Mouse (Mus musculus) neural tube, embryonic 15.5 days (tissue): ENCODE data around the gene Ggn. TPM values are rescaled to one million over a fixed set of nuclear protein-coding genes. Genes with fewer than 3 reads are reported as not detected.

Experiments
- ATAC-seq: fragments of 200-750 bp; cut with Nextera tagmentation; 2 replicates; pipeline ENCODE4 v1.8.0; 2017; ENCODE audit warnings: mild to moderate bottlenecking, moderate TSS enrichment, moderate library complexity; ENCODE audit not compliant: low FRiP score
- H3K27ac ChIP-seq: fragments of 300-500 bp; sonication (generic); replicated peaks from 2 replicates; pipeline ENCODE4 v1.5.1; 2015; ENCODE audit warnings: mild to moderate bottlenecking, inconsistent platforms
- H3K27me3 ChIP-seq: fragments of 300-500 bp; sonication (generic); replicated peaks from 2 replicates; pipeline ENCODE4 v1.6.1; 2015; ENCODE audit warnings: inconsistent platforms
- H3K36me3 ChIP-seq: fragments of 300-500 bp; sonication (generic); 2 replicates; pipeline ENCODE4 v1.6.1; 2015; ENCODE audit warnings: inconsistent platforms
- H3K4me1 ChIP-seq: fragments of 300-500 bp; sonication (generic); 2 replicates; pipeline ENCODE4 v1.6.1; 2015; ENCODE audit warnings: inconsistent platforms
- H3K4me2 ChIP-seq: fragments of 300-500 bp; sonication (generic); 2 replicates; pipeline ENCODE4 v1.6.1; 2015; ENCODE audit warnings: inconsistent platforms, mild to moderate bottlenecking, moderate library complexity
- H3K4me3 ChIP-seq: fragments of 300-500 bp; sonication (generic); replicated peaks from 2 replicates; pipeline ENCODE4 v1.5.1; 2015; ENCODE audit warnings: mild to moderate bottlenecking, inconsistent platforms
- H3K9ac ChIP-seq: fragments of 300-500 bp; sonication (generic); replicated peaks from 2 replicates; pipeline ENCODE4 v1.6.1; 2015; ENCODE audit warnings: mild to moderate bottlenecking, inconsistent platforms
- H3K9me3 ChIP-seq: fragments of 300-500 bp; sonication (generic); replicated peaks from 2 replicates; pipeline ENCODE4 v1.6.1; 2016; ENCODE audit warnings: inconsistent platforms
- WGBS: fragments of 180-500 bp; shearing (Covaris S2); methylation state at CpG from one replicate; pipeline ENCODE4 v1.1.7; 2015; ENCODE audit warnings: mixed read lengths; 5-methylcytosine and 5-hydroxymethylcytosine counted together
- polyA plus RNA-seq: library from polyadenylated mRNA; unstranded; fragments of >200 nt; fragmentation: Nextera tagmentation; extraction: Ambion mirVana; gene quantifications from 2 replicates; pipeline ENCODE4 v1.2.1, GENCODE M21; 2015

Gene Ggn
- polyA plus RNA-seq, 1 experiment from 2014 or later, result 0.46 TPM

GRCm38 (mm10) chr7:29162750-29163525, 7.1 kb upstream of the Ggn start:
- 26% methylated on average over 9 of the region's 9 CpGs for WGBS

DNA sequence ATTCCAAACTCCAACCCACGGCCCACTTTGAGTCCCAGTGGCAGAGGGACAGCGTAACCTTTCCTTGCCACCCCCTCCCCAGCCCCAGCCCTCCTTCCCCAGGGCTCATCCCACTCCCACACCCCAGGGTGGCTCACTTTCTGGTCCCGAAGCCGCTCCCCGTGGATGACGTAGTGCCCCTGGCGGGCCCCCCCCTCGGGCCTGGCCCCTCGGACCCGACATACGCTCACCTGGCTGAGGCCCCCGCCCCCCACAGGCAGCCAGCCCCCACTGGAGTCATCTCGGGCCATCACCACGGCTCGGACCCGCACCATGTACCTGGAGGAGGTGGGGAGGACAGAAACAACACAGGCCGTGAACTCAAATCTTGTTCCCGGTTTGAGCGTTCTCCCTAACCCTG, 2.4 kb upstream of the Ggn start:
- peak overlapping the region; percentile 78 for H3K4me3 ChIP-seq
- H3K4me1 ChIP-seq, result peaks cover 45% of the 10 kb centered on the region
- peaks cover 17% of the 10 kb centered on the region for H3K27me3 ChIP-seq
- H3K27ac ChIP-seq, result 0 out of 2 replicates have a peak overlapping the region, but pooled peaks have one; percentile 18
- H3K36me3 ChIP-seq, result peaks cover 11% of the 10 kb centered on the region
- H3K9ac ChIP-seq, result peak overlapping the region; percentile 72
- H3K9me3 ChIP-seq, result no peaks in the 10 kb centered on the region
- 15% methylated on average over 17 of the region's 19 CpGs for WGBS
- no peak for ATAC-seq
- H3K4me2 ChIP-seq, result peak overlapping the region; percentile 78

More at GRCm38 (mm10) chr7:29162750-29163525, 7.1 kb upstream of the Ggn start:
- no peak overlapping the region for H3K9ac ChIP-seq
- no peak for ATAC-seq
- peaks cover 8% of the 10 kb centered on the region; the same call in 1 of the 2 replicates for H3K27me3 ChIP-seq
- H3K27ac ChIP-seq, result no peak overlapping the region
- H3K4me2 ChIP-seq, result no peak overlapping the region
- H3K4me1 ChIP-seq, result peaks cover 11% of the 10 kb centered on the region
- H3K4me3 ChIP-seq, result no peak overlapping the region
- peaks cover 29% of the 10 kb centered on the region for H3K36me3 ChIP-seq
- no peaks in the 10 kb centered on the region for H3K9me3 ChIP-seq

DNA sequence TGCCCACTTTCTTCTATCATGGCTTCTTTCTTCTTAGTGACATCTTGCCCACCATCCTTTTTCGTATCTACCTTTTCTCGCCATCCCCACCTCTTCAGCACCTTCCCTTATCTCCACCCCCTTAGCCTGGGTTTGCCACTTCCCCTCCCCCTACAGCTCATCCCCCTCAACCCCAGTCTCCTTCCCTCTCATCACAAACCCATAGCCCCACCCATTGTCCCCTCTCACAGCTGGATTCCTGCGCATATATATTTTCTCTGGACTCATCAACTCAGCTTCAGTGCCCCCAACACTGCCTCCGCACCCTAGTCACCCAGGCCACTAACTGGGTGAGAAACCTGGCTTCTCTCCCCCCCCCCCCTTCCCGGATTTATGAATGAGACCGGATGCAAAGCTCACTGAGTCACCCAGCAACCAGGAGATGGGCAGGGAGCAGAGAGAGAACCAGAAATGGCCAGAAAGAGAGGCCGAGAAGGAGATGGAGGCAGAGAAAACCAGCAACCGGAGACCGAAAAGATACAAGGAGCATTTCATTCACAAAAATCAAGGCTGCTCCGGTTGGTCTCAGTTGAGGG, 1.8 kb upstream of the Ggn start:
- 1% methylated on average over 10 of the region's 10 CpGs for WGBS
- peak overlapping the region; percentile 78 for H3K4me3 ChIP-seq
- peak overlapping the region; percentile 78 for H3K4me2 ChIP-seq
- H3K9me3 ChIP-seq, result no peaks in the 10 kb centered on the region
- peaks cover 23% of the 10 kb centered on the region for H3K27me3 ChIP-seq
- peak overlapping the region; percentile 72 for H3K9ac ChIP-seq
- peaks cover 44% of the 10 kb centered on the region for H3K4me1 ChIP-seq
- H3K36me3 ChIP-seq, result peaks cover 15% of the 10 kb centered on the region
- ATAC-seq, result no peak
- peak overlapping the region; percentile 92 for H3K27ac ChIP-seq

- peaks cover 21% of the 10 kb centered on the region for H3K36me3 ChIP-seq
- peak; percentile 23 for ATAC-seq
- peak overlapping the region; percentile 72 for H3K9ac ChIP-seq
- no peaks in the 10 kb centered on the region for H3K9me3 ChIP-seq
- H3K27ac ChIP-seq, result peak overlapping the region; percentile 92
- peak overlapping the region; percentile 78 for H3K4me2 ChIP-seq
- peaks cover 29% of the 10 kb centered on the region for H3K27me3 ChIP-seq
- WGBS, result 1% methylated on average over 13 of the region's 14 CpGs
- H3K4me1 ChIP-seq, result peaks cover 44% of the 10 kb centered on the region
- peak overlapping the region; percentile 78 for H3K4me3 ChIP-seq
These were observed 1.2 kb upstream of the Ggn start for GRCm38 (mm10) chr7:29168791-29169230.

- peak; percentile 86 for ATAC-seq
- peak overlapping the region; percentile 78 for H3K4me3 ChIP-seq
- peaks cover 27% of the 10 kb centered on the region for H3K36me3 ChIP-seq
- no peaks in the 10 kb centered on the region for H3K9me3 ChIP-seq
- H3K9ac ChIP-seq, result peak overlapping the region; percentile 72
- H3K27me3 ChIP-seq, result peaks cover 35% of the 10 kb centered on the region
- H3K4me2 ChIP-seq, result peak overlapping the region; percentile 78
- H3K4me1 ChIP-seq, result peaks cover 44% of the 10 kb centered on the region
- H3K27ac ChIP-seq, result peak overlapping the region; percentile 92
- WGBS, result 0% methylated on average over 31 of the region's 39 CpGs
These were observed 562 bp upstream of the Ggn start for GRCm38 (mm10) chr7:29169231-29170065.

DNA sequence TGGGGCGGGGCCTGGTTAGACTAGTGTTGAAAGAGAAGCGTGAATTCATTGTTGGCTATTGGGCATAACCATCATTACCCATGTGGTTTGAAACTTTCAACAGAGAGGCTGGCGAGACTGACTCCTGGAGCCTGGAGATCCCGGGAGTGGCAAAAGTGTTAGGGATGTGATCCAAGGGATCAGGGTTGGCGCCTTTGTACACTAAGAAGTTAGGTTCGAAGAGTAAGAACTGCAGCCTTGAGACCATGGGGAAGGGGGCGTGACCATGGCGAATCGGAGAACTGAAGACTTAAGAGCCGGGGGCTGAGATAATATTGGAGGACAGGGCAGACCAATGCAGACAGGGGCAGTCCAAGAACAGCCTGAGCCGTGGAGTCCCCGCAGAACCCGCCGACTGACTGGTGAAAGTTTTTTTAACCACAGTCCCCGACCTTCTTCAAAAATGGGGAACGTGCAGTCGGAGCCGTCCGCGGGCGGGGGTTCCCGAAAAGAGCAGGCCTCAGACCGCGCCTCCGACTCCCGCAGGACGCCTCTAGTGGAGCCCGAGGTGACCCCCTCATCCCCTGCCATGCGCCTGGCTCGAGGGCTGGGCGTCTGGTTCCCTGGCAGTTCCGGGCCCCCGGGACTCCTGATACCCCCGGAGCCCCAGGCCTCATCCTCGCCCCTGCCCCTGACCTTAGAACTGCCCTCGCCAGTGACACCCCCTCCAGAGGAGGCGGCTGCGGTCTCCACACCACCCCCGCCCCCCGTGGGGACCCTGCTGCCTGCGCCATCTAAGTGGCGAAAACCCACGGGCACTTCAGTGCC, 948 bp downstream of the Ggn start:
- Histone ChIP-seq H3K4me1 (peaks cover 44% of the 10 kb centered on the region), H3K9me3 (no peaks in the 10 kb centered on the region), H3K27me3 (peaks cover 50% of the 10 kb centered on the region), H3K4me3 (peak overlapping the region; percentile 78), H3K9ac (0 out of 2 replicates have a peak overlapping the region, but pooled peaks have one; percentile 14), H3K4me2 (peak overlapping the region; percentile 78), H3K36me3 (peaks cover 36% of the 10 kb centered on the region), H3K27ac (no peak overlapping the region)
- under 1% methylated on average over 42 of the region's 43 CpGs for WGBS
- no peak for ATAC-seq

DNA sequence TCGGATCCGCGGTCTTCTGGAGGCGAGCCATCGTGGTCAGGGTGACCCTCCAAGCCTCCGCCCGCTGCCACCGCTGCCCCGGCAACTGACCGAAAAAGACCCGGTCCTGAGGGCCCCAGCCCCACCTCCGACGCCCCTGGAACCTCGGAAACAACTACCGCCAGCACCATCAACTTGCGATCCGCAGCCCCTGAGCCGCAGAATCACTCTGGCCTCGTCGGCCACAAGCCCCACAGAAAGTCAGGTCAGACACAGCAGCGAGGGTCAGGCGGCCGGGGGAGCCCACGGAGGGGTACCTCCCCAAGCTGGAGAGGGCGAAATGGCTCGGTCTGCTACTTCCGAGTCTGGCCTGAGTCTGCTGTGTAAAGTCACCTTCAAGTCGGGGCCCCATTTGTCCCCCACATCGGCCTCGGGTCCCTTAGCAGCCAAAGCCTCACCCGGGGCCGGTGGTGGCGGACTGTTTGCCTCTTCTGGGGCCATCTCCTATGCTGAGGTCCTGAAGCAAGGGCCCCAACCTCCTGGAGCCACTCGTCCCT, 1.6 kb downstream of the Ggn start:
- Histone ChIP-seq H3K9me3 (no peaks in the 10 kb centered on the region), H3K4me2 (peak overlapping the region; percentile 78), H3K4me1 (peaks cover 44% of the 10 kb centered on the region), H3K27me3 (peaks cover 54% of the 10 kb centered on the region), H3K27ac (no peak overlapping the region), H3K4me3 (peak overlapping the region; percentile 78), H3K36me3 (peaks cover 40% of the 10 kb centered on the region), H3K9ac (peak overlapping the region; percentile 29; the same call in 1 of the 2 replicates)
- 6% methylated on average over 34 of the region's 34 CpGs for WGBS
- ATAC-seq, result no peak

DNA sequence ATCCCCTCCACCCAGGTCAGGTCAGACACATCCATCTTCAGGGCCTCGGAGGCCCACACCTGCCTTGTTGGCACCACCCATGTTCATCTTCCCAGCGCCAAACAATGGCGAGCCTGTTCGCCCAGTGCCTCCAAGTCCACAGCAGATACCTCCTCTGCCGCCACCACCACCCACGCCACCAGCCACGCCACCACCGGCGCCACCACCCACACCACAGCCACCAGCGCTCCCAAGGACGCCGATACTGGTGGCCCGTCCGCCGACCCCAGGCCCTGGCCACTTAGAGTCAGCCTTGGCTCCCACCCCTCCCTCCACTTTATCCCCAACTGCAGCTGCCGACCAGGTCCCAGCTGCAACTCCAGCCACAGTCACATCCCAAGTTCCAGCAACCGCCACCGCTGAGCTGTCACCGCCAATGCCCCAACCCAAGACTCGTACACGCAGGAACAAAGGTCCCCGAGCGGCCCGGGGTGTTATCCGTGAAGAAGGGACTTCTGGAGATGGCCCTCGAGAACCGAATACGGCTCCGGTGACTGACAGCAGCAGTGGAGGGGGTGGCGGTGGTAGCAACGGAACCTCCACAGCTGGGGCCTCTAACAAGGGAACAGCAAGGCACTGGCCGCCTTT, 2.5 kb downstream of the Ggn start:
- Histone ChIP-seq H3K4me2 (no peak overlapping the region), H3K9ac (no peak overlapping the region), H3K4me1 (peaks cover 40% of the 10 kb centered on the region), H3K4me3 (no peak overlapping the region), H3K9me3 (no peaks in the 10 kb centered on the region), H3K27me3 (peaks cover 54% of the 10 kb centered on the region), H3K27ac (no peak overlapping the region), H3K36me3 (peaks cover 44% of the 10 kb centered on the region)
- no peak for ATAC-seq
- 35% methylated on average over 32 of the region's 32 CpGs for WGBS

GRCm38 (mm10) chr7:29178106-29178505, 8.1 kb downstream of the Ggn start:
- Histone ChIP-seq H3K4me2 (peak overlapping the region; percentile 61; the same call in 1 of the 2 replicates), H3K4me3 (no peak overlapping the region), H3K4me1 (peaks cover 18% of the 10 kb centered on the region), H3K9ac (no peak overlapping the region), H3K36me3 (peaks cover 42% of the 10 kb centered on the region), H3K9me3 (no peaks in the 10 kb centered on the region), H3K27me3 (peaks cover 32% of the 10 kb centered on the region), H3K27ac (no peak overlapping the region)
- 90% methylated on average over 4 of the region's 4 CpGs for WGBS
- ATAC-seq, result no peak

- Histone ChIP-seq H3K27me3 (peaks cover 20% of the 10 kb centered on the region), H3K36me3 (peaks cover 29% of the 10 kb centered on the region), H3K9ac (peak overlapping the region; percentile 65), H3K4me3 (peak overlapping the region; percentile 55), H3K27ac (no peak overlapping the region), H3K4me2 (peak overlapping the region; percentile 61), H3K9me3 (no peaks in the 10 kb centered on the region), H3K4me1 (peaks cover 18% of the 10 kb centered on the region)
- ATAC-seq, result no peak
- 64% methylated on average over 7 of the region's 7 CpGs for WGBS
These were observed 9.3 kb downstream of the Ggn start for GRCm38 (mm10) chr7:29179323-29179722.
